Mouse (Mus musculus): ENCODE data around the gene Ccdc124. TPM values are rescaled to one million over a fixed set of nuclear protein-coding genes. Genes with fewer than 3 reads are reported as not detected.

The Ccdc124 gene
- polyA plus RNA-seq, 1 experiment from 2014 or later: 109 TPM

DNA sequence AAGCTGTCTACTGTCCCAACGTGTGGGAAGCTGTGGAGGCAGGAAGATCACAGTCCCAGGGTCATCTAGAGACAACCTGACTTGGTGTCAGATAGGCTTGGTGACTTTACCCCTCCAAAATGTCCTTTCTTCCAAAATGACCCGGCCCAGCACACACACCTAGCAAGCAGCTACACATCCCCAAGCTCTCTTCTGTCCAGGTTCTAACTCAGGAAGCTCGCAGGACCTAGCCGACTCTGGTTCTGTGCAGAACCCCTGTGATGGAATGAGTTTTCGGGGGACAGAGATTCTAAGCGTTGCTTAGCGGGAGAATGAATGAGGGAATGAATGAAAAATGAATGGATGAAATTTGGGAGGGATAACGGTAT lies 31.7 kb upstream of the Ccdc124 start:
- ATAC-seq (replicated peaks; ENCODE audit: insufficient number of reproducible peaks, low FRiP score, low TSS enrichment): peak; percentile 14; the same call in 1 of the 2 replicates
- no peaks in the 10 kb centered on the region for H3K36me3 ChIP-seq (ENCODE audit: control insufficient read depth, insufficient read depth, low read length)
- peak overlapping the region; percentile 82 for H3K4me2 ChIP-seq
- H3K27ac ChIP-seq (ENCODE audit: low read depth, low read length): peak overlapping the region; percentile 92
- 20% methylated on average over 8 of the region's 8 CpGs for WGBS (ENCODE audit: insufficient replicate concordance)
- H3K4me1 ChIP-seq (ENCODE audit: control insufficient read depth, insufficient read depth, low read length): peaks cover 13% of the 10 kb centered on the region
- H3K9me3 ChIP-seq (replicated peaks; ENCODE audit: control insufficient read depth, low read length): no peaks in the 10 kb centered on the region
- peak overlapping the region; percentile 82 for H3K4me3 ChIP-seq (ENCODE audit: low read depth, low read length)
- peak overlapping the region; percentile 89 for H3K9ac ChIP-seq (ENCODE audit: low read depth, low read length)
- no peaks in the 10 kb centered on the region; the same call in 1 of the 2 replicates for H3K27me3 ChIP-seq (ENCODE audit: control insufficient read depth, insufficient read depth, low read length)

- H3K9ac ChIP-seq (ENCODE audit: low read depth, low read length): no peak overlapping the region
- no peak overlapping the region for H3K27ac ChIP-seq (ENCODE audit: low read depth, low read length)
- peaks cover 13% of the 10 kb centered on the region for H3K4me1 ChIP-seq (ENCODE audit: control insufficient read depth, insufficient read depth, low read length)
- H3K4me3 ChIP-seq (ENCODE audit: low read depth, low read length): no peak overlapping the region
- H3K27me3 ChIP-seq (ENCODE audit: control insufficient read depth, insufficient read depth, low read length): no peaks in the 10 kb centered on the region; the same call in 1 of the 2 replicates
- no peak overlapping the region for H3K4me2 ChIP-seq
- no peaks in the 10 kb centered on the region for H3K36me3 ChIP-seq (ENCODE audit: control insufficient read depth, insufficient read depth, low read length)
- H3K9me3 ChIP-seq (replicated peaks; ENCODE audit: control insufficient read depth, low read length): no peaks in the 10 kb centered on the region
- 43% methylated on average over 4 of the region's 4 CpGs for WGBS (ENCODE audit: insufficient replicate concordance)
- ATAC-seq (replicated peaks; ENCODE audit: insufficient number of reproducible peaks, low FRiP score, low TSS enrichment): no peak
Measured at GRCm38 (mm10) chr8:70904532-70904931, 30.8 kb upstream of the Ccdc124 start.

DNA sequence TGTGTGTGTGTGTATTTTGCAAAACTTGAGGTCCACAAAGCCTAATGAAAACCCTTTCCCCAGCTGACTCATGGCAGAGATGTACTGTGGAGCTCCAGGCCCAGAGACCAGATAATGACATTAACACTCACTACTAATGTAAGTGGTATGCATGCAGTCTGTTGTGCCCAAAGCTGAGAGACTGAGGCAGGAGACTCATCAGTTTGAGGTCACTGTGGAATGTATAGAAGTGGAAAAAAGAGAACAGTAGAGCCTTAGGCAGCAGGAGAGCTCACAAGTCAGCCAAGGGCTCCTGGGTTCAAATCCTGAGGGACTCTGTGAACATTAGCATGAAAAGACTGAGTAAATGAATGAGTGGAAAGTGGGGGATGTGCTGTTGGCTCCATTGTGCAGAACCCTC lies 29.8 kb upstream of the Ccdc124 start:
- no peak overlapping the region for H3K27ac ChIP-seq (ENCODE audit: low read depth, low read length)
- no peaks in the 10 kb centered on the region for H3K9me3 ChIP-seq (replicated peaks; ENCODE audit: control insufficient read depth, low read length)
- H3K4me1 ChIP-seq (ENCODE audit: control insufficient read depth, insufficient read depth, low read length): peaks cover 13% of the 10 kb centered on the region
- no peak overlapping the region for H3K4me3 ChIP-seq (ENCODE audit: low read depth, low read length)
- no peaks in the 10 kb centered on the region; the same call in 1 of the 2 replicates for H3K27me3 ChIP-seq (ENCODE audit: control insufficient read depth, insufficient read depth, low read length)
- H3K4me2 ChIP-seq: no peak overlapping the region
- no peak for ATAC-seq (replicated peaks; ENCODE audit: insufficient number of reproducible peaks, low FRiP score, low TSS enrichment)
- no peak overlapping the region for H3K9ac ChIP-seq (ENCODE audit: low read depth, low read length)
- H3K36me3 ChIP-seq (ENCODE audit: control insufficient read depth, insufficient read depth, low read length): no peaks in the 10 kb centered on the region

DNA sequence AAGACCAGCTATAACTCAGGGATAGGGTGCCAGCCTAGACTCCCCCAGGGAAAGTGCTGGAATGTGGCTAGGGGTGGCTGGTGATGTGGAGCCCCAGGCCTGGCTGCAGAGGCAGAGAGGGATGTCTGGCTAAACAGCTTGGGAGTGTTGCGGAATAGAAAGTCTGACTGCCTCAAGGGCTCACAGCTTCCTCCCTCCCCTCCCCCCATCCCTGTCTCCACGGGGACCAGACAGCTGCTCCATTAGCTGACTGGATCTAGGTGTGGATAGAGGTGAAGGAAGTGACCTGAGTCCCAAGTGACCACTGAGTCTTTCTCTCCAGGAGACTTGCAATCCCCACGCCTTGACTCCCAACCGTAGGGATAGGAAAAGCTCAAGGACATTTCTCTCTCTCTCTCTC lies 29.4 kb upstream of the Ccdc124 start:
- no peaks in the 10 kb centered on the region; the same call in 1 of the 2 replicates for H3K27me3 ChIP-seq (ENCODE audit: control insufficient read depth, insufficient read depth, low read length)
- H3K4me1 ChIP-seq (ENCODE audit: control insufficient read depth, insufficient read depth, low read length): peaks cover 13% of the 10 kb centered on the region
- no peaks in the 10 kb centered on the region for H3K36me3 ChIP-seq (ENCODE audit: control insufficient read depth, insufficient read depth, low read length)
- no peak overlapping the region for H3K4me3 ChIP-seq (ENCODE audit: low read depth, low read length)
- no peak overlapping the region for H3K4me2 ChIP-seq
- no peaks in the 10 kb centered on the region for H3K9me3 ChIP-seq (replicated peaks; ENCODE audit: control insufficient read depth, low read length)
- ATAC-seq (replicated peaks; ENCODE audit: insufficient number of reproducible peaks, low FRiP score, low TSS enrichment): no peak
- no peak overlapping the region for H3K27ac ChIP-seq (ENCODE audit: low read depth, low read length)
- H3K9ac ChIP-seq (ENCODE audit: low read depth, low read length): no peak overlapping the region
- 44% methylated on average over 4 of the region's 4 CpGs for WGBS (ENCODE audit: insufficient replicate concordance)

DNA sequence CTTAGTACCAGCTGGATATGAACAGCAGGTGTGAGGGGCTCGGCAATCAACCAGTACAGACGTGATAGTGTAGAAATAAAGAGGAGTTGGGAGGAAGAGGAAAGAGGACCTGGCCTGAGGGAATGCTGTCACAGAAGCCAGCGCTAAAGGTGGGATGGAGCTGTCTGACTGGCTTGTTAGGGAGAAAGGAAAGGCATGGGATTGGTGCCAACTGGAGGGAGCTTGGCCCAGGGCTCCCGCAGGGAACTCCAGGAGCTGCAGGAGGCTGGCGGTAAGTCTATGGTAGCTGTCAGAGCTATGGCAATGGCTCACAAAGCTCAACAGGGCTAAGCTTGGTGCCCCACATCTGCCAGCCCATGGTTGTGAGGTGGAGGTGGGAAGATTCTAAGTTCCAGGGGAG lies 28.5 kb upstream of the Ccdc124 start:
- H3K36me3 ChIP-seq (ENCODE audit: control insufficient read depth, insufficient read depth, low read length): no peaks in the 10 kb centered on the region
- H3K4me1 ChIP-seq (ENCODE audit: control insufficient read depth, insufficient read depth, low read length): peaks cover 9% of the 10 kb centered on the region; the same call in 1 of the 2 replicates
- no peak overlapping the region for H3K27ac ChIP-seq (ENCODE audit: low read depth, low read length)
- no peaks in the 10 kb centered on the region; the same call in 1 of the 2 replicates for H3K27me3 ChIP-seq (ENCODE audit: control insufficient read depth, insufficient read depth, low read length)
- no peak overlapping the region for H3K9ac ChIP-seq (ENCODE audit: low read depth, low read length)
- ATAC-seq (replicated peaks; ENCODE audit: insufficient number of reproducible peaks, low FRiP score, low TSS enrichment): no peak
- no peak overlapping the region for H3K4me3 ChIP-seq (ENCODE audit: low read depth, low read length)
- no peak overlapping the region for H3K4me2 ChIP-seq
- WGBS (ENCODE audit: insufficient replicate concordance): 28% methylated on average over 5 of the region's 5 CpGs
- no peaks in the 10 kb centered on the region for H3K9me3 ChIP-seq (replicated peaks; ENCODE audit: control insufficient read depth, low read length)

DNA sequence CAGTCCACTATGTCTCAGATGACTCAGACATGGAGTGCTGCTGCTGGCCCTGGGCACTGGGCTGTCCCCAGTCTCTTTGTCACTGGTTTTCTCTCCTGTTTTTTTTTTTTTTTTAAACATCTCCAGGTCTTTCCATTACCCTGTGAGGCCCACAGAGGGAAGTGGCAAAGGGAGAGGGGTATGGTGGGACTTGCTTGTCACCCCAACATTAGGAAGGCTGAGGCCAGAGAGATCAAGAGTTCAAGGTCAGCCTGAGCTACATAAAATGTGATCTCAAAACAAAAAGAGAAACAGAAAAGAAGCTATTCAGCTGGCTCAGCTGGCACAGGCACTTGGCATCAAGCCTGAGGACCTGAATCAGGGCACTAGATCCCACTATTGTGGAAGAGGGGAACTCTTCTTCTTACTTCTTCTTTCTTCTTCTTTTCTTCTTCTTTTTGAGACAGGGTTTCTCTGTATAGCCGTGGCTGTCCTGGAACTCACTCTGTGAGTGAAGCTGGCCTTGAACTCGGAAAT lies 27.2 kb upstream of the Ccdc124 start:
- no peak overlapping the region for H3K4me2 ChIP-seq
- no peaks in the 10 kb centered on the region for H3K9me3 ChIP-seq (replicated peaks; ENCODE audit: control insufficient read depth, low read length)
- WGBS (ENCODE audit: insufficient replicate concordance): 70% methylated on average over 2 of the region's 2 CpGs
- peaks cover 10% of the 10 kb centered on the region for H3K4me1 ChIP-seq (ENCODE audit: control insufficient read depth, insufficient read depth, low read length)
- no peak for ATAC-seq (replicated peaks; ENCODE audit: insufficient number of reproducible peaks, low FRiP score, low TSS enrichment)
- H3K27me3 ChIP-seq (ENCODE audit: control insufficient read depth, insufficient read depth, low read length): no peaks in the 10 kb centered on the region; the same call in 1 of the 2 replicates
- H3K36me3 ChIP-seq (ENCODE audit: control insufficient read depth, insufficient read depth, low read length): no peaks in the 10 kb centered on the region
- H3K9ac ChIP-seq (ENCODE audit: low read depth, low read length): no peak overlapping the region
- no peak overlapping the region for H3K27ac ChIP-seq (ENCODE audit: low read depth, low read length)
- no peak overlapping the region for H3K4me3 ChIP-seq (ENCODE audit: low read depth, low read length)

DNA sequence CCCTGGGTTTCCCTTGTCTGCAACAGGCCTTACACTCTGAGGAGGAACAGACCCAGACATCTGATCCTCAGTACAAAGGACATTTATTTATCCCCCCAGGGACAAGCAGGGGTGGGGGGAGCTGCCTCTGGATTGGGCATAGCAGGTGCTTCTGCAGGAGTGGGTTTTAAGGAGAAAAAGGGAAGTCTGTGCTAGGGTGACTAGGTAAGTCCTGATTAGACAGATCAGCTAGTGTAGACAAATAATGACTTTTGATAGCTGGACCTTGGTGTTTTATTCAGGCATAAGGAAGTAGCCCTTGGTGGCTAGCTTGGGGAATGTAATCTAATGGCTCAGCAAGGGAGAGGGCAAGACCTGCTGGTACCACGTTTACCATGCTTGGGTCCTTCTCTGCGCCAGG lies 25.5 kb upstream of the Ccdc124 start:
- Histone ChIP-seq H3K4me2 (no peak overlapping the region), H3K36me3 (ENCODE audit: control insufficient read depth, insufficient read depth, low read length) (peaks cover 13% of the 10 kb centered on the region), H3K4me1 (ENCODE audit: control insufficient read depth, insufficient read depth, low read length) (peaks cover 5% of the 10 kb centered on the region), H3K27me3 (ENCODE audit: control insufficient read depth, insufficient read depth, low read length) (peaks cover 7% of the 10 kb centered on the region; the same call in 1 of the 2 replicates), H3K9ac (ENCODE audit: low read depth, low read length) (no peak overlapping the region), H3K27ac (ENCODE audit: low read depth, low read length) (no peak overlapping the region), H3K9me3 (replicated peaks; ENCODE audit: control insufficient read depth, low read length) (no peaks in the 10 kb centered on the region), H3K4me3 (ENCODE audit: low read depth, low read length) (no peak overlapping the region)
- no peak for ATAC-seq (replicated peaks; ENCODE audit: insufficient number of reproducible peaks, low FRiP score, low TSS enrichment)
- 65% methylated on average over 2 of the region's 2 CpGs for WGBS (ENCODE audit: insufficient replicate concordance)

DNA sequence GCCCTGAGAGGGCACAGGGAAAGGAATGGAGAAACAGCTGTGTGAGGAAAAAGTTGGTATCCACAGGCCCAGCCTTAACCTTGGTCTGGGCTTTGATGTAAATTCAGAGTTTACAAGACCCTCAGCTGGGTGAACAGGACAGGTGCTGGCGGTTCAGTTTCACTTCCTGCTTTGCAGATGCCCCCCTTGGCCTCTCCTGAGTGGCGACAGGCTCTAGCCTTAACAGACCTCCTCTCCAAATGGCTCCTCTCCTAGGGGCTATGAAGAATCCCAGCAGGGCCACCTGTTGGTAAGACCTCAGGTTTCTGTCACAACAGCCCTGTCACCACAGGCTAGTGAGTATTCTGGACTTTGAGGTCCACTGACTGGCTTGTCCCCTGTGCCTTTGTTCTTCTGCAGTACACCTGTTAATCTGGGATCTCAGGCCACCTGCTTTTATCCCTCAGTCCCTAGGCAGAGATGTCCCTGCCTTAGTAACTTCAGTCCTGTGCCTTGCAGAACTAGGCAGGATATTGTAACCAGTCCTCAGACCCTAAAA lies 25.0 kb upstream of the Ccdc124 start:
- peaks cover 5% of the 10 kb centered on the region for H3K4me1 ChIP-seq (ENCODE audit: control insufficient read depth, insufficient read depth, low read length)
- peak overlapping the region; percentile 91; the same call in 1 of the 2 replicates for H3K9ac ChIP-seq (ENCODE audit: low read depth, low read length)
- WGBS (ENCODE audit: insufficient replicate concordance): 38% methylated on average over 2 of the region's 2 CpGs
- H3K27me3 ChIP-seq (ENCODE audit: control insufficient read depth, insufficient read depth, low read length): peaks cover 11% of the 10 kb centered on the region; the same call in 1 of the 2 replicates
- no peaks in the 10 kb centered on the region for H3K9me3 ChIP-seq (replicated peaks; ENCODE audit: control insufficient read depth, low read length)
- H3K27ac ChIP-seq (ENCODE audit: low read depth, low read length): no peak overlapping the region
- H3K4me2 ChIP-seq: no peak overlapping the region; the same call in 1 of the 2 replicates
- H3K36me3 ChIP-seq (ENCODE audit: control insufficient read depth, insufficient read depth, low read length): peaks cover 18% of the 10 kb centered on the region
- no peak for ATAC-seq (replicated peaks; ENCODE audit: insufficient number of reproducible peaks, low FRiP score, low TSS enrichment)
- no peak overlapping the region for H3K4me3 ChIP-seq (ENCODE audit: low read depth, low read length)

Data from heart, embryonic 11.5 days (tissue).